In genomic region chr17:70754041-70754440, GRCm38 (mm10) we compare ENCODE assay signal across 11 mouse cellular contexts.
A peak's percentile ranks its signal among the peaks of the same experiment; 100 is the strongest.
DNase-seq lines count a peak whose midpoint lies in the region; ATAC-seq and TF ChIP-seq lines count a peak whose summit lies in the region.
"Had no signal": no experiment of that assay in that cellular context is flagged by ENCODE, and none has a peak within 500 bp of the region (broad histone marks: within the 10 kb centered on the region; RNA-seq: fewer than 3 reads in every experiment).

No protein-coding gene starts in this region.

- no peaks in the 10 kb centered on the region; the same call in 1 of the 2 replicates for H3K27me3 ChIP-seq in limb, embryonic 15.5 days
- peaks cover 4% of the 10 kb centered on the region; the same call in 1 of the 2 replicates for H3K27me3 ChIP-seq in forebrain, embryonic 16.5 days (replicated peaks; ENCODE audit: control insufficient read depth, insufficient read depth, low read length)
- H3K27me3 ChIP-seq: heart, embryonic 13.5 days; neural tube, embryonic 12.5 days had no signal

- no peak for ATAC-seq in limb, embryonic 15.5 days (ENCODE audit: insufficient number of reproducible peaks, low FRiP score, low TSS enrichment, low read depth)
- no peak for ATAC-seq in forebrain, embryonic 16.5 days

- no peak overlapping the region for H3K4me3 ChIP-seq in layer of hippocampus, adult 2 months
- H3K4me3 ChIP-seq in bone marrow macrophage, adult 2 months (ENCODE audit: insufficient read depth, low read length), result no peak overlapping the region
- H3K4me3 ChIP-seq in limb, embryonic 15.5 days, result no peak overlapping the region
- no peak overlapping the region for H3K4me3 ChIP-seq in forebrain, embryonic 16.5 days (replicated peaks; ENCODE audit: low read length)
- H3K4me3 ChIP-seq: neural tube, embryonic 12.5 days had no signal

- no peak overlapping the region for H3K9ac ChIP-seq in limb, embryonic 15.5 days
- no peak overlapping the region for H3K9ac ChIP-seq in forebrain, embryonic 16.5 days (replicated peaks; ENCODE audit: low read depth, low read length)
- H3K9ac ChIP-seq: neural tube, embryonic 12.5 days had no signal

- no peak for TF ChIP-seq CTCF in layer of hippocampus, adult 2 months (conservative IDR thresholded peaks at IDR 0.05)
- no peak for TF ChIP-seq CTCF in bone marrow macrophage, adult 2 months (IDR thresholded peaks at IDR 0.05; ENCODE audit: low read depth, low read length)

- WGBS in limb, embryonic 15.5 days, result 62% methylated on average over 9 of the region's 9 CpGs
- 83% methylated on average over 9 of the region's 9 CpGs for WGBS in forebrain, embryonic 16.5 days

- no peaks in the 10 kb centered on the region for H3K36me3 ChIP-seq in limb, embryonic 15.5 days
- no peaks in the 10 kb centered on the region for H3K36me3 ChIP-seq in forebrain, embryonic 16.5 days (ENCODE audit: control insufficient read depth, insufficient read depth)
- H3K36me3 ChIP-seq: heart, embryonic 13.5 days; neural tube, embryonic 12.5 days had no signal

- H3K27ac ChIP-seq in layer of hippocampus, adult 2 months, result peak overlapping the region; percentile 75
- peak overlapping the region; percentile 24 for H3K27ac ChIP-seq in bone marrow macrophage, adult 2 months (ENCODE audit: insufficient read depth, low read depth, low read length)
- peak overlapping the region; percentile 48 for H3K27ac ChIP-seq in limb, embryonic 15.5 days
- no peak overlapping the region for H3K27ac ChIP-seq in forebrain, embryonic 16.5 days (ENCODE audit: low read length)
- H3K27ac ChIP-seq: heart, embryonic 13.5 days; neural tube, embryonic 12.5 days had no signal

- no peak overlapping the region for H3K4me2 ChIP-seq in limb, embryonic 15.5 days
- no peak overlapping the region for H3K4me2 ChIP-seq in forebrain, embryonic 16.5 days (ENCODE audit: low read length)

- peaks cover 48% of the 10 kb centered on the region for H3K4me1 ChIP-seq in bone marrow macrophage, adult 2 months (ENCODE audit: control insufficient read depth, insufficient read depth, low read length)
- peaks cover 33% of the 10 kb centered on the region for H3K4me1 ChIP-seq in limb, embryonic 15.5 days
- H3K4me1 ChIP-seq in forebrain, embryonic 16.5 days (replicated peaks; ENCODE audit: control insufficient read depth, insufficient read depth, low read length), result peaks cover 16% of the 10 kb centered on the region

- no peak for TF ChIP-seq POLR2A in bone marrow macrophage, adult 2 months (IDR thresholded peaks at IDR 0.05; ENCODE audit: borderline replicate concordance, low read depth, low read length)

- no peaks in the 10 kb centered on the region for H3K9me3 ChIP-seq in limb, embryonic 15.5 days
- H3K9me3 ChIP-seq in forebrain, embryonic 16.5 days (ENCODE audit: control insufficient read depth, low read length), result no peaks in the 10 kb centered on the region
- H3K9me3 ChIP-seq: heart, embryonic 13.5 days; neural tube, embryonic 12.5 days had no signal

- DNase-seq in layer of hippocampus, adult 2 months (ENCODE audit: low spot score in 2 of 2), result no peak
- no peak for DNase-seq in layer of hippocampus, postnatal 10 days (ENCODE audit: low spot score in 2 of 2)
- peak; percentile 48 to 60 for DNase-seq in kidney, adult 8-10 months
- no peak for DNase-seq in T-cell, adult 2 months (ENCODE audit: low spot score)
- no peak for DNase-seq in right cerebral cortex, postnatal 10 days (ENCODE audit: low spot score in 2 of 2)
- DNase-seq: right cerebral cortex, postnatal 25 days had no signal

Comparison
In these comparisons a context has a peak if more than half of its experiments do, and no peak if none do; other contexts are left out.
1. DNase-seq: peak in kidney, adult 8-10 months (2 of 2); none in layer of hippocampus, adult 2 months (0 of 2), layer of hippocampus, postnatal 10 days (0 of 2), T-cell, adult 2 months (single experiment) and right cerebral cortex, postnatal 10 days (0 of 2).